Mouse (Mus musculus): ENCODE measurements at regions not wholly inside any gene's neighbourhood (a gene's known extent, or its start where the extent isn't known, plus 50 kb on each side); places are given as distances from the start of the nearest gene placed in this dataset.

DNA sequence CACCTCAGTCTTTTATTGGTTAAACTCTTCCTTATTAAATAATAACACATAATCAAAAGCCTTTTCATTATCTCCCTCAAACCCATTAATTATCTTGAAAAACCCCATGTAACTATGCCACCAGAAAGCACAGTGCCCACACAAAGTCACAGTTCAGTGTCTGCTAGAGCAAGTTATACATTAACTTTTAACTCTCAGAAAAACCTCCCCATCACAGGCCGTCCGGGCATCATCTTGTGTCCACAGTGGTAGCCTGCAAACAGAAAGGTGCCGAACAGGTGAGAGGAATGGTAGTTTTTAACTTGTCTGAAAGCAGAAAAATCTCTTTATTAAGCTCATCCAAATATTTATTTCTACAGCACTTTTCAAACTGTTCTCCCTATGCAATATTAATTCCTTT is 96.0 kb downstream of the Naa11 start:
- TF ChIP-seq CTCF (IDR thresholded peaks at IDR 0.05; ENCODE audit: low read depth) (no peak), EP300 (IDR thresholded peaks at IDR 0.05; ENCODE audit: low read depth) (no peak)
